Mouse (Mus musculus): Measurements from ENCODE around the gene Ggcx. TPM values are rescaled to one million over a fixed set of nuclear protein-coding genes. Genes with fewer than 3 reads are reported as not detected.

The Ggcx gene
- polyA plus RNA-seq, 1 experiment from 2014 or later, result 10.9 TPM

DNA sequence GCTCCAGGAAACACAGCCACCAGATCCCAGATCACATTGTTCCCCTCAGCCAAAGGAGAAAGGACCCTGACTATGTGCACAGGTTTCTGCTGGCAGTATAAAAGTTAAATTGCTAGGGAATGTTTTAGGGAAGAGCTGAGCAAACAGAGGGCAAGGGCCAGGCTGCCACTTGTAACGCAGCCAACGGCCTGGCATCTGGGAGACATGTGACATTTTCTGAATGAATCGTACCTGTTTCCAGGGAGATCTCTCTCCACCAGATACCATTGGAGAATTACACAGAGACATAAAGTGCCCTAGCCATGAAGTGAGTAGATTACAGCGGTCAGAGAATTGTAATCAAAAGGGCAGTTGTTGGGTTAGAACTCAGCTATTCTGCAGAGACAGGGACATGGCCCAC, 40.9 kb upstream of the Ggcx start:
- H3K9ac ChIP-seq, result no peak overlapping the region
- H3K4me1 ChIP-seq (replicated peaks; ENCODE audit: control insufficient read depth, insufficient read depth, low read length), result no peaks in the 10 kb centered on the region
- ATAC-seq (ENCODE audit: low FRiP score) (no peak), DNase-seq (ENCODE audit: low spot score) (no peak)
- no peak overlapping the region for H3K4me3 ChIP-seq (replicated peaks; ENCODE audit: low read length)
- H3K27ac ChIP-seq, result no peak overlapping the region
- 93% methylated on average over 4 of the region's 4 CpGs for WGBS
- H3K27me3 ChIP-seq (ENCODE audit: control insufficient read depth, insufficient read depth, low read length), result no peaks in the 10 kb centered on the region
- H3K9me3 ChIP-seq (ENCODE audit: control insufficient read depth, low read length), result no peaks in the 10 kb centered on the region
- H3K36me3 ChIP-seq (replicated peaks; ENCODE audit: control insufficient read depth, insufficient read depth), result no peaks in the 10 kb centered on the region
- H3K4me2 ChIP-seq (replicated peaks), result no peak overlapping the region

DNA sequence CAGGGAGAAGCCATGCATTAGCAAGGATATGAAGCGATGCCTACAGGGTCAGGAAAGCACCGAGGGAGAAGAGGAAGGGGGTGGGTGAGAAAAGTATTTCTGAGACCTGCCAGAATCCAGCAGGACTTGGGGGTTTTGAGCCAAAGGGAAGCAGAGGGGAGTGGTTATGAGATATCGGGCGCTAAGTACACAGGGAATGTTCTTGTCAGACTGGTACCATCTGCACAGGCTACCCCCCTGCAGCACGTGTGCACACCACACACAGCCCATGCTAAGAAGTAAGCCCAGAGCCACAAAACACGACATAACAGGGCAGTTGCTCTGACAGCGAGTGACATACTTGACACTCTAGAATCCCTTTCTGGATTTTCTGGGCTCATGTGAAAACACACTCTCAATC, 39.9 kb upstream of the Ggcx start:
- H3K36me3 ChIP-seq (replicated peaks; ENCODE audit: control insufficient read depth, insufficient read depth), result no peaks in the 10 kb centered on the region
- 74% methylated on average over 7 of the region's 7 CpGs for WGBS
- H3K9me3 ChIP-seq (ENCODE audit: control insufficient read depth, low read length), result no peaks in the 10 kb centered on the region
- ATAC-seq (ENCODE audit: low FRiP score) (no peak), DNase-seq (ENCODE audit: low spot score) (no peak)
- H3K27ac ChIP-seq, result no peak overlapping the region
- peaks cover 3% of the 10 kb centered on the region; the same call in 1 of the 2 replicates for H3K27me3 ChIP-seq (ENCODE audit: control insufficient read depth, insufficient read depth, low read length)
- no peak overlapping the region for H3K4me2 ChIP-seq (replicated peaks)
- H3K4me3 ChIP-seq (replicated peaks; ENCODE audit: low read length), result no peak overlapping the region
- H3K9ac ChIP-seq, result no peak overlapping the region
- no peaks in the 10 kb centered on the region for H3K4me1 ChIP-seq (replicated peaks; ENCODE audit: control insufficient read depth, insufficient read depth, low read length)

DNA sequence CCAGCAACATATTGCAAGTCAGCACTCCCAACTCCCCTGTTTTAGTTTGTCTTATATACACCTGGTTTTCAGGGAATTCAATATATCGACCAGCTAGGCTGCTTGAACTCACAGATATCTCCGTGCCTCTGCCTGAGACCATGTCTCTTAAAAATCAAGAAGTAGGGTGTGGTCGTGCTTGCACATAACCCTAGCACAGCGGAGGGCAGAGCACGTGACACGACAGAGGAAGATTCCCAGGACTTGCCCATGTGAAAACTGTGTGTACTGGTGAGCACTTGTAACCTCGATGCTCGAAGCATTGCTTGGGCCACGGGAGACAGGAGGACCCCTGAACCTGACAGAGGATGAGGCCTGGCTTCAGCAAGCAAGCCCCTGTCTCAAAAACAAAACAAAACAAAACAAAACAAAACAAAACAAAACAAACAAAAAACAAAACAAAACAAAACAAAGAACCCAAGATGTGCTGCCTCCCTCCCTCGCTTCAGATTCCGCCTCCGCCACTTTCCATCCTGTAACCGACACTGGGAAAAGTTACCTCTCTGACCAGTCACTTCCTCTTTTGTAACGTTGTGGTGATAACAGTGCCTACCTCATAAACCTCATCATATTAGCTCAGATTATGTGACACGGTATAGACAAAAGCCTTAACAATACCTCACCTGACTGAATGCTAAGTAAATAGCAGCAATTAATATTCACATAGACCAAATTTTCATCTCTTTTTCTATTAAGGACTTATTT, 39.1 kb upstream of the Ggcx start:
- H3K27me3 ChIP-seq (ENCODE audit: control insufficient read depth, insufficient read depth, low read length), result peaks cover 11% of the 10 kb centered on the region
- no peak for DNase-seq (ENCODE audit: low spot score)
- H3K4me2 ChIP-seq (replicated peaks), result no peak overlapping the region
- no peaks in the 10 kb centered on the region for H3K9me3 ChIP-seq (ENCODE audit: control insufficient read depth, low read length)
- H3K36me3 ChIP-seq (replicated peaks; ENCODE audit: control insufficient read depth, insufficient read depth), result no peaks in the 10 kb centered on the region
- no peak overlapping the region for H3K4me3 ChIP-seq (replicated peaks; ENCODE audit: low read length)
- H3K9ac ChIP-seq, result no peak overlapping the region
- no peaks in the 10 kb centered on the region for H3K4me1 ChIP-seq (replicated peaks; ENCODE audit: control insufficient read depth, insufficient read depth, low read length)
- ATAC-seq (ENCODE audit: low FRiP score), result no peak
- H3K27ac ChIP-seq, result no peak overlapping the region
- WGBS, result 88% methylated on average over 15 of the region's 15 CpGs

DNA sequence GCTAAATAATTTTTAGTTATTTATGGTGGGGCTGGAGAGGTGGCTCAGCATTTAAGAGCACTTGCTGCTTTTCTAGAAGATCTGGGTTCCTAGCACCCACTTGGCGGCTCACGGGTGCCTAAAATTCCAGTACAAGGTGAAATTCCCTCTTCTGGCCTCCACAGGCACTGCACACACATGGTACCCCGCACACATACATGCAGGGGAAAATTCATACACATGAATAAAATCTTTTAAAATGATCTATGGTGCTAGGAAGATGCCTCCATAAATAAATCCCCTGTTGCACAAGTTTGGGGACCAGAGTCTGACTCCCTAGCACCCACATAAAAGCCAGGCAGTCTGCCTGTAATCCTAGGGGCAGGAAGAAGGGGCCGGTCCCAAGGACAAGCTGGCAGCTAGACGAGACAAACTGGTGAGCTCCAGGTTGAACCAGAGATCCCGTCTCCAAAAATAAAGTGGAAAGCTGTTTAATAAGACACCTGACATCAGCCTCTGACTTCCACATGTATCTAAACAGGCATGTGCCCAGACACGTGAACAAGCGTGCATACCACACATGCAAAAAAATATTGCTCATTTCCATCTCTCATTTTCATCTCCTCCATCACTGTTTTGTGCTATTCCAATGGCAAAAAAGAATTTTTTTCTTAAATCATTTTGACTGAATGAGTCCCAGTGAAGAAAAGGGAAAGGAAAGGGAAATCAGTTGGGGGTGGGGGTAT, 35.4 kb upstream of the Ggcx start:
- H3K4me3 ChIP-seq (replicated peaks; ENCODE audit: low read length), result no peak overlapping the region
- DNase-seq (ENCODE audit: low spot score), result no peak
- no peaks in the 10 kb centered on the region for H3K9me3 ChIP-seq (ENCODE audit: control insufficient read depth, low read length)
- no peaks in the 10 kb centered on the region for H3K36me3 ChIP-seq (replicated peaks; ENCODE audit: control insufficient read depth, insufficient read depth)
- 0 out of 2 replicates have a peak, but pooled peaks cover 4% of the 10 kb centered on the region for H3K4me1 ChIP-seq (replicated peaks; ENCODE audit: control insufficient read depth, insufficient read depth, low read length)
- peaks cover 32% of the 10 kb centered on the region for H3K27me3 ChIP-seq (ENCODE audit: control insufficient read depth, insufficient read depth, low read length)
- H3K9ac ChIP-seq, result no peak overlapping the region
- H3K4me2 ChIP-seq (replicated peaks), result no peak overlapping the region
- no peak for ATAC-seq (ENCODE audit: low FRiP score)
- WGBS, result 87% methylated on average over 8 of the region's 8 CpGs
- H3K27ac ChIP-seq, result no peak overlapping the region

DNA sequence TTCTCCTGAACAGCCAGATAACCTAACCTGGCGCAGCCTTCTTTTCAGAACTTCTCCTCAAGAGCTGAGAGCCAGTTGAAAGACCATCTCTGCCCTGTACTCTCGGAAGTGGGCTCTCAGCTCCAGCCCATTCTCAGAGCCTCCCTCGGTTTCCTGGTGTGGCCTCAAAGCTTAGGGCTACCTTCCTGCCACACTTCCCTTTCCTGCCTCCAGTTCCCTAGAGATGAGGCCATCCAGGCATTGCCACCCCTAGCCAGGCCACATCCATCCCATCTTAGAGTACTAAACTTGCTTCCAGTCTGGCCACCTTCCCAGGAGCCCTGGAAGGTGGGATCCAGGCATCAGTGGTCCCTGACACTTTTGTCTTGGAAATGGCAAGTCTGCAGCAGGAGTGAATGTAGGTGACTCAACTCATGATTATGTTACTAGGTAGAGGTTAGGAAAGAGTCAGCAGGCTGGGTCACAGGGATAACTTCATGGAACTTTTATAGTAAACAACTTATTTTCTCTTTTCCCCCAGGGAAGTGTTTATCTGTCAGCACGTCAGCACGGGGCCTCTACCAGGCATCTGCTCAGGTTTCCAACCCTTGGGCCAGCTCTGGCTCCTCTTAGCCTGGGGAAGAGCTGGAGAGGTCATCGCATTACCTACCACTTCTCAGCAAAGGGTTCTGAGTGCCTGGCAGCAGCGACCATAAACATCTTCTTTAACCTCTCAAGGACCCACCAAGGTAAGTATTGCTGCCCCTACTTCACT, 34.6 kb upstream of the Ggcx start:
- ATAC-seq (ENCODE audit: low FRiP score) (no peak), DNase-seq (ENCODE audit: low spot score) (no peak)
- Histone ChIP-seq H3K36me3 (replicated peaks; ENCODE audit: control insufficient read depth, insufficient read depth) (no peaks in the 10 kb centered on the region), H3K9ac (peak overlapping the region; percentile 57; the same call in 1 of the 2 replicates), H3K4me1 (replicated peaks; ENCODE audit: control insufficient read depth, insufficient read depth, low read length) (0 out of 2 replicates have a peak, but pooled peaks cover 4% of the 10 kb centered on the region), H3K27me3 (ENCODE audit: control insufficient read depth, insufficient read depth, low read length) (peaks cover 32% of the 10 kb centered on the region), H3K27ac (no peak overlapping the region), H3K9me3 (ENCODE audit: control insufficient read depth, low read length) (no peaks in the 10 kb centered on the region), H3K4me3 (replicated peaks; ENCODE audit: low read length) (peak overlapping the region; percentile 35), H3K4me2 (replicated peaks) (peak overlapping the region; percentile 54)
- 41% methylated on average over 7 of the region's 7 CpGs for WGBS

DNA sequence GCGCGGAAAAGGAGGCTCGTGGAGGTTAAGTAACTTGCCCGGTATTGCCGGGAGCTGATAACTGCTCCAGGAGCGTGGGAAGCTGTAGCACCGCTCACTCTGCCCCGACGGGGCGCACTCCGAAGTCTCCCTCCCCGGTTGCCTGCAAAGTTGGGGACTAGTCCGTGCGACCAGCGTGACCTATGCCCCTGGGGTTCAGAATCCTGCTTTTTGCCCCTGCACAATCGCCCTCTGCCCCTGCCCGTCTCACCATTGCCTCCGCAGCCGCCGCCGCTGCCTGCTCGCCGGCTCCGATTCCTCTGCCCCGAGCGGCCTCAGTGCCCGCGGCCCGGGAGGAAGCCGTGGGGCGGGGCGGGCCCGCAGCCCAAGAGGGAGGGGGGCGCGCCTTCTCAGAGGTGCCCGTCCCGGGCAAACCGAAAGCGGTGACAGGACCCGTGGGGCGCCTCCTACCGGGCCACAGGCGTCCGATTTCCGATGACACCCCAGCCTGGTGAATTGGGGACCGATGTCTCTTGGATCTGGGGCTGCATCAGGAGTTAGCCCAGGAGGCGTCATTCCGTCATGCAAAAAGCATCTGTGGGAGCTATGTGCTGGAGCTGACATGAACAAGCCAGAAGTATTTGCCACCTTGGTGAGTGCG, 33.9 kb upstream of the Ggcx start, which contains the start of gene Vamp5:
Gene Vamp5 (minus strand): TSS at position 338 of the 640 bp plus-strand sequence.
- DNase-seq (ENCODE audit: low spot score) (no peak), ATAC-seq (ENCODE audit: low FRiP score) (peak; percentile 60; the same call in 1 of the 2 replicates)
- WGBS, result 2% methylated on average over 49 of the region's 49 CpGs
- Histone ChIP-seq H3K4me2 (replicated peaks) (peak within 1 kb of the TSS; percentile 54), H3K36me3 (replicated peaks; ENCODE audit: control insufficient read depth, insufficient read depth) (no peaks in the 10 kb centered on the region), H3K4me3 (replicated peaks; ENCODE audit: low read length) (peak within 1 kb of the TSS; percentile 35), H3K9ac (peak within 1 kb of the TSS; percentile 57), H3K4me1 (replicated peaks; ENCODE audit: control insufficient read depth, insufficient read depth, low read length) (0 out of 2 replicates have a peak, but pooled peaks cover 4% of the 10 kb centered on the region), H3K27ac (no peak within 1 kb of the TSS), H3K9me3 (ENCODE audit: control insufficient read depth, low read length) (no peaks in the 10 kb centered on the region), H3K27me3 (ENCODE audit: control insufficient read depth, insufficient read depth, low read length) (peaks cover 32% of the 10 kb centered on the region)

DNA sequence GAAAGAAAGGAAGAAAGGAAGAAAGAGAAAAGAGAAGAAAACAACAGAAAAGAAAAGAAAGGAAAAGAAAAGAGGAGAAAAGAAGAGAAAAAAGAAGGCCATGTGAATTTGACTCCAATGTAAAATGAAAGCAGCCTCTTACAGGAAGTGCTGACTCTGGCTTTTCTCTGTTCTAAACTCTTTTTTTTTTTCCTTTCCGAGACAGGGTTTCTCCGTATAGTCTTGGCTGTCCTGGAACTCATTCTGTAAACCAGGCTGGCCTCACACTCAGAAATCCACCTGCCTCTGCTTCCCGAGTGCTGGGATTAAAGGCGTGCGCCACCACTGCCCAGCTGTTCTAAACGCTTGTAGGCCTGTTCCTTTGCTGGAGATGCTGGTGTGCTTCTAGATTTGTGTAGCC, 31.6 kb upstream of the Ggcx start:
- Histone ChIP-seq H3K4me3 (replicated peaks; ENCODE audit: low read length) (no peak overlapping the region), H3K27me3 (ENCODE audit: control insufficient read depth, insufficient read depth, low read length) (peaks cover 32% of the 10 kb centered on the region), H3K27ac (no peak overlapping the region), H3K9ac (no peak overlapping the region), H3K4me2 (replicated peaks) (no peak overlapping the region), H3K4me1 (replicated peaks; ENCODE audit: control insufficient read depth, insufficient read depth, low read length) (0 out of 2 replicates have a peak, but pooled peaks cover 4% of the 10 kb centered on the region), H3K9me3 (ENCODE audit: control insufficient read depth, low read length) (no peaks in the 10 kb centered on the region), H3K36me3 (replicated peaks; ENCODE audit: control insufficient read depth, insufficient read depth) (no peaks in the 10 kb centered on the region)
- WGBS, result 85% methylated on average over 6 of the region's 6 CpGs
- ATAC-seq (ENCODE audit: low FRiP score) (no peak), DNase-seq (ENCODE audit: low spot score) (no peak)

DNA sequence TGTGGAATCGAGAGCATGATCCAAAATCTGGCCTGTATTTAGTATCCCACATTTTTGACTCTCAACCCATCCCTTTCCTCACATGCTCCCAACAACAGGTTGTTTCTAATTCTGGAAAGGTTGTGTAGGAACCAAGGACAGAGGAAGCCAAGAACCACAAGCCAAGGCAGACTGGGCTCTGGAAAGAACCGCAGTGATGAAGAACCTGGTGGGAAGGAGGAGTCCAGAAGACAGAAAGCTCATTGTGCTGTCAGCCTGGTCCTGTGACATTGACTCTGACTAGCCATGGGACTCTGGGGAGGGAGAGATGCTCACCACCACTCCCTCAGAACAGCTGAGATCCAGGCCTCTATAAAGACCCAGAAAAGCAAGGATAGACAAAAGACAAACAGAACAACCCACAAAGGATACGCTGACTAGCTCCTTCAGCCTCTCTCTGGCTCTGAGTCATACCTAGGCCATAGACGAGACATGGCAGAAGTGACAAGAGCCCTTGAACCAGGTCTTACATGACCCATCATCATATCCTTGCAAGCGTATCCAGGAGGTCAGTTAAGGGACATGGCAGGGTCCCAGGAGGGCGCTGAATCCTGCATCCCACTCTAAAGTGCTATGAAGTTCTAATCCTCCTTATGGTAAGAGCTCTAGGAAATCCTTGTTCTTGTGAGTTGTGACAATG, 30.8 kb upstream of the Ggcx start:
- Histone ChIP-seq H3K4me2 (replicated peaks) (no peak overlapping the region), H3K27ac (no peak overlapping the region), H3K4me1 (replicated peaks; ENCODE audit: control insufficient read depth, insufficient read depth, low read length) (0 out of 2 replicates have a peak, but pooled peaks cover 4% of the 10 kb centered on the region), H3K36me3 (replicated peaks; ENCODE audit: control insufficient read depth, insufficient read depth) (no peaks in the 10 kb centered on the region), H3K9me3 (ENCODE audit: control insufficient read depth, low read length) (no peaks in the 10 kb centered on the region), H3K9ac (no peak overlapping the region), H3K27me3 (ENCODE audit: control insufficient read depth, insufficient read depth, low read length) (peaks cover 32% of the 10 kb centered on the region), H3K4me3 (replicated peaks; ENCODE audit: low read length) (no peak overlapping the region)
- no peak for DNase-seq (ENCODE audit: low spot score)
- WGBS, result 86% methylated on average over 6 of the region's 6 CpGs
- no peak for ATAC-seq (ENCODE audit: low FRiP score)
